Mouse (Mus musculus) adrenal gland, adult 8-10 months (tissue): ENCODE measurements around the gene Snx22. TPM values are rescaled to one million over a fixed set of nuclear protein-coding genes. Genes with fewer than 3 reads are reported as not detected.

Experiments
- DNase-seq: peaks from one replicate; pipeline ENCODE4 v3.0.0; 2022
- total RNA-seq, 4 experiments: library from RNA; stranded (reverse); gene quantifications; 2 replicates each; pipeline ENCODE4 v1.2.4; 2022

Snx22 gene
- total RNA-seq, result 1 to 10 TPM in 1 of 4 experiments, under 1 TPM in 3; 0.09 to 1.1 (median 0.60) TPM

GRCm38 (mm10) chr9:66069583-66069982 is at the start of gene Snx22:
Snx22 (minus strand) TSS chr9:66069719.
- peak; percentile 79 for DNase-seq

GRCm38 (mm10) chr9:66116890-66117289 is 47.4 kb upstream of the Snx22 start:
- DNase-seq, result peak; percentile 41

- no peak for DNase-seq
Observed at GRCm38 (mm10) chr9:66114341-66114740, 44.8 kb upstream of the Snx22 start.

DNA sequence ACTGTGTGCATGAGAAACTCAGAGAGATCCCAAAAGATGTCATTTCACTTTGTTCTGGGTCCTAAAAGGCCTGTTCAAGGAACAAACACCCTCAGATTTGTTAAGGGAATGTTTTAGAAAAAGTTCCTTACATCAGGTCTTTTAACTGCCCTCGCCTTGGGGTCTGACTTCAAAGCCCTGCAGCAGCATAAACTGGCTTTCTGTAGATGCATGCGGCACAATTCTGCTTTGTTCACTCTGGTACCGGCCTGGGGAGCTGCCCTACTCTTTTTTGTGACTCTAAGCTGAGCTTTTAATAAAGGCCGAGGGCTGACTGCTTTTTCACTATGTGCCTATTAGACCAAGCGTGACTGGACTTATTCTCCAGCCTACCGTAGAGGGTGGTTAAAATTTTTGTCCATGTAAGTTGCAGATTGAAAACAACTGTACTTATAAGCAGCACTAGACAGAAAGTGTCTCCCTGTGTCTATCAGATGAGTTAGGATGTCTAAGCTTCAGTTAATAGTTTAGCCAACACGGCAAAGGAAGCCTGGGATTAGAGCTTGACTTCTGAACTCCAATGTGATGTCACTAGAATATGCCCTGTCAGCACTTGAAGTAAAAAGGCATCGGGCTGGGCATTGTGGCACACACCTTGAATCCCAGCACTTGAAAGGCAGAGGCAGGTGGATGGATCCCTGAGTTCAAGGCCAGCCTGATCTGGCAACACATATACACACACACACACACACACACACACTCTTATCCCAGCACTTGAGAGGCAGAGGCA is 41.3 kb upstream of the Snx22 start:
- DNase-seq, result no peak

DNA sequence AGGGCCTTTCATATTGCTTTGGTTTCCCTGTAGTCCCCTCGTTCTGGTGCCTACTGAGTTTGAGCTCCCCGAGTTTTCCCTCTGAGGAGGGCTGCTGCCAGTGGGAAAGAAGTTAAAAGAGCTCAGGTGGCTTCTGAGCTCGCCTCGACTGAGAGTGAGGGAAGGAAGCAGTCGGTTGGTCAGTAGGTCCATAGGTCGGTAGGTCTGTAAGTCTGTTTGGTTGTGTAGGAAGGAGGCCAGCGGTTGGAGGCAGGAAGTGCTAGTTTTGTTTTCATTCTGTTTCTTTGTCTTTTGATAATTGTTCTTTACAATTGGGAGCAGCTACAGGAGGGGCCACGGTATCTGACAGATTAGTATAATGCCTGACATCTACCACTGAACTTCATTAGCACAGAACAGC is 40.6 kb upstream of the Snx22 start:
- DNase-seq, result no peak

DNA sequence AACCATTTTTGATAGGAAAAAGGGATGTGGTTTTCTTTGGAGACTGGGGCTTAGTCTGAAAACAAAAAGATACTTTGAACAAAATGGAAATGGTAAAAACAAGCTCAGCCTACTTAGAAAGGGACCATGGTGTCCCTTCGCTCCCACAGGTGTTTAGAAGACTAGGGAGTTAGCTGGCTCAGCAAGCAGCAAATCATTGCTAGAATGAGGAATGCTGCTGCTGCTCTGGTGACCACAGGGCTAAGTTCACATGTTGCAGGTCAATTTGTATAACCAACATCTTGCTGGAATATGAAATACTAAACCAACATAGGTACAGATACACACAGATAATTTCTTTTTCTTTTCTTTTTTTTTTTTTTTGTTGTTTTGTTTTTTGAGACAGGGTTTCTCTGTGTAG is 40.1 kb upstream of the Snx22 start:
- DNase-seq, result no peak

- DNase-seq, result no peak
Observed at GRCm38 (mm10) chr9:66105168-66105567, 35.6 kb upstream of the Snx22 start.

- no peak for DNase-seq
Observed at GRCm38 (mm10) chr9:66104601-66105000, 35.1 kb upstream of the Snx22 start.

GRCm38 (mm10) chr9:66102668-66103067 is 33.1 kb upstream of the Snx22 start:
- no peak for DNase-seq

- DNase-seq, result no peak
Observed at GRCm38 (mm10) chr9:66101577-66101976, 32.1 kb upstream of the Snx22 start.

DNA sequence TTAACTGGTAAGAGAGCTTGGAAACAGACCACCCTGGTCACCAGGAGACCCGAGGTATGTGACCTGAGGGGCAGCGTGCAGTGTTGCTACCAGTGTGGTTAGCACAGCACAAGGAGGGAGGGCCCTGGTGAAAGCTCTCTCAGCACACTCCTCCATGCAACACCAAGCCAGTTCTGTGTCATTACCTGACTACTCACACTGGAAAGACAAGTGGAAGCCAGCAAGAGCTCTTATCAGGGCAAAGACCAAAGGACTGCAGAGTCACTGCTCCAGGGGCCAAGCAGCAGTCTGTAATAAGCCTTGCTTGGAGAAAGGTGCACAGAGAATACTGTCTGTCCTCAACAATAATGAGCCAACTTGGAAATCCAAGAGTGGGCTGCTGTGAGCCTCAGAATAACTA is 23.1 kb upstream of the Snx22 start:
- no peak for DNase-seq

DNA sequence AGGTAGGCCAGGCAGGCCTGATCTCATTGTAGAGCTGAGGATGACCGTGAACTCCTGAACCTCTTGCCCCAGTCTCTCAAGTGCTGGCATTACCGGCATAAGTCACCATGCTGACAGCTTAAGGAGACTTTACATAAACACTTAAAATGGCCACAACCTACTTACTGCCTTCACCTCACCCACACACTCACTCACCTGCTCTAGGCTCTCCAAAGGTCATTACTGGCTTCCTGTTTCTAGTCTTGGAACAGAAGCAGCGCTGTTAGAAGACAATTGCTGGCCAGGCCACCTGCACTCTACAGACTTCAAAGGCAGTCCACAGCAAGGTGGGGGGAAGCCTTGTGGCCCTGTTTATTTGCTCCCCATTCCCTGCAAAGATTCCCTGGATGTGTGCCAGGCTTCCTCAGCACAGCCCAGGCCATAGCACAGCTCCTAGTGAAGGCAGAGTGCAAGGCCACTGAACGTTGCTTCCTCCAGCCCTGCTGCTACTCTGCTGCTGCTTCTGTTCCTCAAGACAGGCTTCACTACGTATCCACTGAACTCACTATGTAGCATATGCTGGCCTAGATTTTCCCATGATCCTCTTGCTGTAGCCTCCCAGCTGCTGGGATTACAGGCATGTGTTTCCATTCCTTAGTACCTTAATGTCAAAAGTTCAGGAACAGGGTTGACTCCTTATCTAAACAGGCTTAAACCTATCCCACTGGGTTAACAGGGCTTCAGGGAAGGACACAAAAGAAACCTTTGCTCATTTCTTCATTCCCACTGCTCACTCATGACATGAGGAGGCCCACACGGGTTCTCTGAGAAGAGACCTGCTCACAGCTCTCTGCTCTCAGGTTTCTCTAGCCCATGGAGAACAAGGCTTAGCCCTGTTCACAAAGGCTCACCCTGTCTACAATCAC is 22.1 kb upstream of the Snx22 start:
- no peak for DNase-seq

- no peak for DNase-seq
Observed at GRCm38 (mm10) chr9:66090593-66091244, 21.2 kb upstream of the Snx22 start.

GRCm38 (mm10) chr9:66088411-66088810 is 18.9 kb upstream of the Snx22 start:
- peak; percentile 60 for DNase-seq

GRCm38 (mm10) chr9:66087062-66087461 is 17.5 kb upstream of the Snx22 start:
- DNase-seq, result no peak

DNA sequence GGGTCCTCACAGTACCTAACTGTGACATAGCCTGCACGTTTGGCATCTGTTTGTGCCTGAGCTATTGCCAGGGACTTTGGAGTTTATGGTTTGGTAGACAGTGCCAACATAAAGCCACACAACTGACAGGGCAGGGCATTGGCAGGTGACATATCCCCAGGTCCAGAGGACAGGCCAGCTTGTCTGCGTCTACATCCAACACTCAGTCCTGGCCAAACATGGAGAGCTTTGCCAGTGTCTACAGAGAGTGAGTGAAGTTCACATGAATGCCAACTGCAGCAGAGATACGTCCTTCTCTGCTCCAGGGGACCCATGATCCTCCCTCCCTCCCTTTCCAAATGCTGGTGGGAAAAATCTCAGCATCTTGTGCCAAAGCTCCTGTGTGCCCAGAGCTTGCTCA is 14.7 kb upstream of the Snx22 start:
- no peak for DNase-seq

- no peak for DNase-seq
Observed at GRCm38 (mm10) chr9:66081999-66082398, 12.5 kb upstream of the Snx22 start.

DNA sequence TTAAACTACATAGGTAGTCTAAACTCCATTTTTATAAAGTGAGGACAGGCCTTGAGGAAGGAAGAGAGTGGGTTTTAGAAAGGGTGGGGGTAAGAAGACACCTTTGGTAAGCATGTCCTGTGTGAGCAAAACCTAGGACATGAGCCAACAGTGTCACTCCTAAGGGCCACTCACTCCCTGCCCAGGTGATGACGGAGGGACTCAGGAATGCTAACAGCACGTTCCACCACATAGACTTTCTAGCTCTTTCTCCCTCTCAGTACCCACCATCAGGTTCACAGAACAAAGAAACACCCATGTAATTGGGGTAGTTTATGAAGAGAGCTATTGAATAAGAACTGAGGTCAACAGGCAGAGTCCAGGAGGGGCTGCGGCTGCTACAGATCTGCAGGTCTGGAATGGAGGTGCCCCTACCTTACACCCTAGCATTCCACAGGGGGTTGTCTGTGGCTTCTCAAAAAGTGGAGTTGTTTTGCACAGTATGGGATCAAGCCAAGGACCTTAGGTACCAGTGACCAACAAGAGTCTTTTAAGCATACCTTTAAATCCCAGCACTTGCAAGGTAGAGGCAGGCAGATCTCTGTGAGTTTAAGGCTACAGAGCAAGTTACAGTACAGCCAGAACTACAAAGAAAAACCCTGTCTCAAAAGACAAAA is 11.4 kb upstream of the Snx22 start:
- no peak for DNase-seq

DNA sequence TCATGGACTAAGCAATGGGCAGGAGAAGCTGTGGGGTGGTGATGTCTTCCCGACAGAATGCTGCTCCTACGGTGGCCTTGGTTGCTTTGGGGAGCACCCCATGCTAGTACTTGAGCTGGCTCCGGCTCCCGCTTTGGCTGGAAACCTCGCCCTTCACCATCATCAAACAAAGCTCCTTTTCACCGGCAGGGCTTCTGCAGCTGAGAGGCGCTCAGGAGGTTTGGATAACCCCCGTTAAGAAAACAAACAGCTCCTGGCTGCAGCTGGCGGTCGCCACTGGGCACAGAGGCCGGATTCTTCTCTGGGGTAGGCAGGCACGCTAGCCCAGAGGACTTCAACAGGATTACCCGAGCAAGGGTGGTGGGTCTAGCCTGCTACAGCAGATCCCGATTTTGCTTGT is 9.0 kb upstream of the Snx22 start:
- no peak for DNase-seq

- DNase-seq, result no peak
Observed at GRCm38 (mm10) chr9:66078072-66078471, 8.6 kb upstream of the Snx22 start.

DNA sequence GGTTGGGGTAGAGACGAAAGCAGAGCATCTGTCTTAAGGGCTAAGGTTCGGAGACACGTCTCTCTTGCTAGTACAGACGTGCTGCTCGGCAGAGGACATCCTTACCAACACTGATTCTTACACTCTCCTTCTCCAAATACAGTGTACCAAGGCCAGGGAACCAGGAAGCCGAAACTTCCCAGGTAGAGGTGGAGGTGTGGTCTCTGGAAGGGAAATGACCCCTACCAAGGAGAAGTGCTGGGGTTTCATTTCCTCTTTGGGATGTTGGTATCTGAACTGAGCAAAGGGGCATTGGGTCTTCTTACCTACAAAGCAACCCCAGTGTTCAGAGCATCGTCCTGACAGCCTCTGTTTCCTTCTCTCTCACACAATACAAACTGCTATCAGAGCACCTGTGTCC is 3.2 kb upstream of the Snx22 start:
- DNase-seq, result no peak

DNA sequence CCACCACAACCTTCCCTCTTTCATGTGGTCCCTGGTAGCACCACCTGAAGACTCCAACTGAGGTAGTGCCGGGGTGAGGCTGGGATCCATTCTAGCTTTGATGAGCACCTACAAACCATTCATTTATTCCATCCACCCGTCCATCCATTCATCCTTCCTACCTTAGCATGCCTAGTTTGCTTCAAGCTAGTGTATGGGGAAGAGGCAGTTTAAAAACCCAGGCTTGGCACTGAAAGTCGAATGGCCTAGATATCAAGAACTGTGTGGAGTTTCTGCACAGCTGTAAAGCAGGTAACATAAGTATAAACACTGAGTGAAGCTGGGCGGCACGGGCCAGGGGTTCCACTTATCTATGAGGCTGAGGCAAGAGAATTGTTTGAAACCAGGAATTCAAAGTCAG is 632 bp upstream of the Snx22 start:
- no peak for DNase-seq

DNA sequence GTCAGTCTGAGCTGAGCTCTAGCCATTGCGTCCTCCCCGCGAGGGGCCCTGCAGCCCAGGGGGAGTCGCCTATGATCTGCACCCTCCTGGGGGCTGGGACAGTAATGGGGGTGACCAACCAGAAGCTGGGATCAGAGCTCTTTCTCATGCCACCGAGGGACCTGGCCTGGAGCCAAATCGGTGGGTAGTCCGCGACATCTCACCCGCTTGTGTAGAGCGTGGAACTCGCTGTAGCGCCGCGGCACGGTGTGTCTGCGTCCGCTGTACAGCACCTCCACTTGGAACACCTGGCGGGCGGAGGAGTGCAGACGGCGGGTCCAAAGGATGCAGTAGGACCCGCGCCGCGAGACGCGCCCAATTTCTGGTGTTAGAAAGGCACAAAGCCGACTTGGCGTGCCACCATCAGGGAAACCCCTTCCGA is 538 bp downstream of the Snx22 start:
- DNase-seq, result no peak
